Mouse (Mus musculus) liver, embryonic 13.5 days (tissue): ENCODE measurements around the gene Zfp81. TPM values are rescaled to one million over a fixed set of nuclear protein-coding genes. Genes with fewer than 3 reads are reported as not detected.

Experiments used
- polyA plus RNA-seq: library from polyadenylated mRNA; unstranded; fragments of >200 nt; fragmentation: Nextera tagmentation; extraction: Ambion mirVana; gene quantifications from 2 replicates; pipeline ENCODE4 v1.2.1, GENCODE M21; 2015

Gene Zfp81
- polyA plus RNA-seq, 1 experiment from 2014 or later: 3.4 TPM

Other genes starting within 250 kb of the Zfp81 start
- not detected in 2 replicates for gene Morc2b, start 219.2 kb downstream of the Zfp81 start, polyA plus RNA-seq
- not detected in 2 replicates for gene Olfr55, start 190.4 kb downstream of the Zfp81 start, polyA plus RNA-seq
- not detected in 2 replicates for gene Olfr239, start 167.6 kb downstream of the Zfp81 start, polyA plus RNA-seq
- not detected in 2 replicates for gene Olfr1564, start 137.2 kb downstream of the Zfp81 start, polyA plus RNA-seq
- 5.1 and 5.6 TPM in 2 replicates for gene Zfp955a, start 103.7 kb downstream of the Zfp81 start, polyA plus RNA-seq
- 0.01 TPM in 2 replicates for gene Olfr63, start 94.2 kb downstream of the Zfp81 start, polyA plus RNA-seq
- gene Zfp955b, start 69.3 kb downstream of the Zfp81 start, polyA plus RNA-seq: 2.7 and 3.3 TPM in 2 replicates
- gene Zfp101, start 35.8 kb upstream of the Zfp81 start, polyA plus RNA-seq: 7.9 and 11.0 TPM in 2 replicates
- gene Actl9, start 74.0 kb upstream of the Zfp81 start, polyA plus RNA-seq: not detected in 2 replicates
- 5.5 and 6.6 TPM in 2 replicates for gene Adamts10, start 165.3 kb upstream of the Zfp81 start, polyA plus RNA-seq
- 6.3 and 6.5 TPM in 2 replicates for gene Myo1f, start 196.8 kb upstream of the Zfp81 start, polyA plus RNA-seq